Mouse (Mus musculus) liver, adult (tissue): Measurements from ENCODE around the gene Zmynd8.

Experiments
- GATA4 ChIP-seq: IDR thresholded peaks from 2 replicates; pipeline ENCODE4 v1.6.1; 2014; ENCODE audit warnings: mild to moderate bottlenecking, low read length; ENCODE audit not compliant: insufficient replicate concordance

Gene Zmynd8

DNA sequence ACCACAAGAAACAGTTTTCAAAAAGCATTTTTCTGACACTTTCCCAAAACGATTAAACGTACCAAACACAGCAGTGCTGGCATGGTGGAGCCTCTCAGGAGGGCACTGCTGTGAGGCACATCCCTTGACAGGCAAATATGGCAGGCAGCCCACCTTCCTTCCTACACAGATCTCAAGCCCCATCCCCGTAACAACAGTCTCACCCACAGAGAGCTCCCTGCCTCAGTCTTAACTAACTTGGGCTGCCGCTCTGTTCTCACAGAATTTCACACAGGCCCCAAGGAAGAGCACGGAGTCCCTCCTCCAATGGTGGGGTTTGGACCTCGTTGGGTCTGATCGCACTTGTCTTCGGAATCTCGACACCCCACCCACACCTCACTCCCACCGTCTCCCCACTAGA is 56.6 kb downstream of the Zmynd8 start:
- TF ChIP-seq GATA4, result no peak

DNA sequence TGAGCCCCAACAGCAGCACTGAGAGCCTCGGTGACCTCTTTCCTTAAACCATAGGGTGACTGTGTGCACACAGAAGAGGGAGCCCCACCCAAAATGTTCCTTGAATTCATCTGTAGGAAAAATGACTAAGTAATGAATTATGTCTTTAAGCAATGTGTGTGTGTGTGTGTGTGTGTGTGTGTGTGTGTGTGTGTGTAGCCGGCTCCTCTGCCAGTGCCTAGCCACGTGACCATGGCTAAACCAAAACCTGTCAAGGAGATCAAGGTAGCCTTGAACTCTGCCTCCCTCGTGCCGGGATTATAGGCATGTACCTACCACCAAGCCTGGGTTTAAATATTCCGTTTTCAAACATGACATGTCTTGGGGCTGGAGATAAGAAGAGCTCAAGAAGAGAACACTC is 57.0 kb downstream of the Zmynd8 start:
- no peak for TF ChIP-seq GATA4

DNA sequence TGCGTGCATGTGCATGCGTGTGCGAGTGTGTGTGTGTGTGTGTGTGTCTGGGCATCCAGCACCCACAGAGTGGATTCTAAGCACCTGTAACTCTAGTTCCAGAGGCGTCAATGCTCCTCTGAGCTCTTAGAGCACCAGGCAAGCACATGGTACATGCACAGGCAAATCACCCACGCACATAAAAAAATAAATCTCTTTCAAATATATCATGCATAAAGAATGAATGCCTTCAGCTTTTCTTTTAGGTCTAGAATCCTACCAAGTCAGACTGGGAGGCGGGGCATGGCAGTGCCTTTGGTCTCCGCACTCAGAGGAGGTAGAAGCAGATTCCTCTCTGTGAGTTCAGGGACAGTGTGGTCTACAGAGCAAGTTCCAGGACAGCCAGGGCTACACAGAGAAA is 58.0 kb downstream of the Zmynd8 start:
- TF ChIP-seq GATA4, result no peak

DNA sequence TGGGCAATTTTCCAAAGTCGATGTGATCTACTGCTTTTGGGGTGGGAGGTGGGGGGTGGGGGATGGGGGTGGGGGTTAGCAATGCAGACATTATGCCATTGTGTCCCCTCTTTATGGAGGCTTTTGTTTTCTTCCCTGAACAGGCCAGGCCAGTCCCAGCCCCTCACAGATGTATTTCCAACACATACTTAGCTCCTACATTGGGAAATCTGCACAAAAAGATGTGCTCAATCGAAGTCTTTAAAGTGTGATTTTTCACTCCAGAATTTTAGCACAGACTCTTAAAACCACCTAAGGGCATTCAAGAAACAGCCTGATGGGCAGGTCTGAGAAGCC is 59.5 kb downstream of the Zmynd8 start:
- no peak for TF ChIP-seq GATA4

DNA sequence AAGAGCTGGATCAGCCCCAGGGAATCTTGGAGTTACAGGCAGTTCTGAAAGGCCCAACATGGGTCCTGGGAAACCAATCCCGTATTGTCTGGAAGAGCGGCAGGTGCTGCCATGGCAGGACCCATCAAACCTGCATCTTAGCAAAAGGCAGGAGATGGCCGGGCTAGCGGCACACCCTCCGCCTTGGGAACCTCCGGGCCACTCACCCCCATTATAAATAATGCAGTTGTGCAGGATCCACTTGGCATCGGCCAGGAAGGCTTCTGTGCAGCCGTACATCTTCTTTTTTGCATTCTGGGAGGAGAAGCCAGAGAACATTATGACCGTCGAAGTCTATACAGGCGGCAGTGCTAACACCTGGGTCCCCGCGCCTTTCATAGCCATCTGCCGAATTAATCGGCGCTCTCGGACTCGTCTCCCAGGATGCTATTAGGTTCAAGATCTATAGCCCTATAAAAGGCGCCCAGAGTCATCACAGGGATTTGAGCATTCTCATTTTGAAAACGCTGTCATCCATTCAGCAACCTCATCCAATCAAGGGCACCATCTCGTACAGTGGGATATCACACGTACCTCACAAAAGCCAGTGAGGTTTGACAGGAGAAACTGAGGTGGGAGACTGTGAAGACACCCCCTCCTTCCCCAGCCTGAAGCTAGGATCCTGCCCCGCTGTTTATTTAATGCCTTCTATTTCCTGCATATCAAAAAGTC is 60.1 kb downstream of the Zmynd8 start:
- TF ChIP-seq GATA4, result no peak

DNA sequence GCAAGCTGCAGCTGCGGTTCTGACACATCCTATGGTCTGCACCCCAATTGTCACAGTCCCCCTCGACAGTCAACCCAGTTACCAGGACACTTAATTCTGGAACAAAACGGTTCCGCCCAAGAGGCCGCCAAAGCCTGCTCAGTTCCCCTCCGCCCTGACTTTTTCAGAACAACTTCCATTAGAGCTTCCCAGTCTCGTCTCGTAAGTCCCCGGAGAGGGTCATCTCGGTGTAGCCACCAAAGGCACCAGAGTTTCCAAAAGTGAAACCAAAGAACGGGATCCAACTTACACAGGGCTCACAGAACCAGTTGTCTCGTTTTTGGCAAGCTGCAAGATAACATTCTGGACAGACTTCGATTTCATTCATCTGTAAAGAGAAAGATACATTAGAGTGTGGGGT is 64.2 kb downstream of the Zmynd8 start:
- no peak for TF ChIP-seq GATA4

DNA sequence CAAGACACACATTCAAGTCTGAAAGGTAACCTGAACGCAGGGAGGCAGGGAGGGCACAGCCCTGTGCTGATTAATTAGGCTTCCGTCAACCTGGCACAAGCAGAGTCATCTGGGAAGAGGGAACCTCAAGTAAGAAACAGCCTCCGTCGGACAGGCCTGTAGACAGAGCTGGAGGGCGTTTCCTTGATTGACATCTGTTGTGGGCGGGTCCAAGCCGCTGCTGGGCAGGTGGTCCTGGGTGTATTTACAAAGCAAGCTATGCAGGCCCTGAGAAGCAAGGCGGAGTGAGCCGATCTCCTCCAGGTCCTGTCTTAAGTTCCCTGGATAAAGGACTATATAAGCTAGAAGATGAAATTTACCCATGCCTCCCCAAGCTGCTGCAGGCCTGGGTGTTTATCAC is 65.3 kb downstream of the Zmynd8 start:
- no peak for TF ChIP-seq GATA4

DNA sequence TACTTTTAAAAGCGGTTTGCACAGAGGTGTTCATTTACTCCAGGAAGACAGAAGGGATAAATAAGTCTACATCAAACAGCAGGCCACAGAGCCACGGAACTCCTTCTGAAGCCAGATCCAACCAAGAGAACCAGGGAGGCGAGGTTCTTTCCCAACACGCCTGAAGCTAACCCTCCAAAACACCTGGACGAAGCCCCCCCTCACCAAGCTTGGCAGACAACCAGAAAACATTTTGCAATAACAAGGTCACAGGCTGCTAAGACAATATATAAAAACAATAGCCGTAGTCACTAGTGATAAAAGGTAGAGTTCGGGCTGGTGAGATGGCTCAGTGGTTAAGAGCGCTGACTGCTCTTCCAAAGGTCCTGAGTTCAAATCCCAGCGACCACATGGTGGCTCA is 66.1 kb downstream of the Zmynd8 start:
- no peak for TF ChIP-seq GATA4

DNA sequence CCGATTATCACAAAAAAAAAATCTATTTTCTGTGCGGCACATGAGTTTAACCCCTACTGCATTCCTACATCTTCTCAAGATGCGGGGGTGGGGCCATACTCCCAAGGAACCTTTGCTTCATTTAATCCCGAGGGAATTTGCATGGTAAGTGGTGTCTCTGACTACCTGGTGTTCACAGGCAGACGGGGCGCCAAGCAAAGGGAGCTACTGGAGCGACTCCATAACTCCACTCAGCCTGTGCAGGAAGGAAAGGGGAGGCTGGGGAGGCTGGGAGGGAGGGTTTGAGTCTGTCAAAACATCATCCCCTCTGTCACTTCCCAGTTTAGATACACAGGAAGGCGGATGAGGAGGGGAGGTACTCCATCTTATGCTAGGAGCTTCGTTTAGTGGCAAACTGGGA is 66.5 kb downstream of the Zmynd8 start:
- no peak for TF ChIP-seq GATA4

DNA sequence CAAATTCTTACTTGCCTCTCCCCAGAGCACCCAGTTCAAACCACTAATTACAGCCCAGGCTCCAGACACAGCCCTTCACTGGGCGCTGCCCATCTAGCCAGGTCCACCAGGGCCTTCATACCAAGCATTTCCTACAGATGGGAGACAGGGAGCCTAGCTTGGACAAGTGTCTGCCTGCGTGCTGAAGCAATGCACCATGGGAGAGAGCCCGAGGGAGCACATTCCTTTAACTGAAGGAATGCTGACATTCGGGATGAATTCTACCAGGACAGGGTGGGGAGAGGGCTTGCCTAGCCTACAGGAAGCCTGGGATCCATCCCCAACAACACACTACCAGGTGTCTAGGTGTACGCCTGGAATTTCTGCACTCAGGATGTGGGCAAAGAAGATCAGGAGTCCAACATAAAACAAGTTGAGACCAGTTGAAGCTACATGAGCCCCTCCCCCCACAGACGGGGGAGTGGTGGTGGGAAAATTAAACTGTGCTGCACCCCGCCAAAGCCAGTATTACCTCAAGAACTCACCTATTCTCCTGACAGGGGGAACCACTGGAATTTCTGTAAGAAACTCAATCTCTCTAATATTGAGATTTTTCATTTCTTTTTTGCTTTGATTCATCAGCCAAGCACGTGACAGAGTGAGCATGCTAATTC is 67.1 kb downstream of the Zmynd8 start:
- TF ChIP-seq GATA4, result no peak

DNA sequence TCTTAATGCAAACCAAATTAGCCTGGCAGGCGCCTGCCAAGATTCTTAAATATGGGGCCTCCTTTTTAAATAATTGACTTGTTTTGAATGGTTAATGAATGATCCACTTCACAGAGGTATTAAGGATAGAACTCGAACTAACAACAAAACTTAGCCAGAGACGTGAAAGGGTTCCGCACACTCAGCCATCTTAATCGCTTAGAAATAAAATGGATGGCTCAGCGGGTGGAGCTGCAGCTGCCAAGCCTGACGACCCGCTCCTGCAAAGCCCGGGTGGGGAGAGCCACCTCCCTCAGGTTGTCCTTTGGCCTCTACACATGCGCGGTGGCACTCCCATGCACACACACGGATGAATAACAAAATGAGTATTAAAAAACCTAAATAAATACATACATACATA is 70.0 kb downstream of the Zmynd8 start:
- TF ChIP-seq GATA4, result no peak

DNA sequence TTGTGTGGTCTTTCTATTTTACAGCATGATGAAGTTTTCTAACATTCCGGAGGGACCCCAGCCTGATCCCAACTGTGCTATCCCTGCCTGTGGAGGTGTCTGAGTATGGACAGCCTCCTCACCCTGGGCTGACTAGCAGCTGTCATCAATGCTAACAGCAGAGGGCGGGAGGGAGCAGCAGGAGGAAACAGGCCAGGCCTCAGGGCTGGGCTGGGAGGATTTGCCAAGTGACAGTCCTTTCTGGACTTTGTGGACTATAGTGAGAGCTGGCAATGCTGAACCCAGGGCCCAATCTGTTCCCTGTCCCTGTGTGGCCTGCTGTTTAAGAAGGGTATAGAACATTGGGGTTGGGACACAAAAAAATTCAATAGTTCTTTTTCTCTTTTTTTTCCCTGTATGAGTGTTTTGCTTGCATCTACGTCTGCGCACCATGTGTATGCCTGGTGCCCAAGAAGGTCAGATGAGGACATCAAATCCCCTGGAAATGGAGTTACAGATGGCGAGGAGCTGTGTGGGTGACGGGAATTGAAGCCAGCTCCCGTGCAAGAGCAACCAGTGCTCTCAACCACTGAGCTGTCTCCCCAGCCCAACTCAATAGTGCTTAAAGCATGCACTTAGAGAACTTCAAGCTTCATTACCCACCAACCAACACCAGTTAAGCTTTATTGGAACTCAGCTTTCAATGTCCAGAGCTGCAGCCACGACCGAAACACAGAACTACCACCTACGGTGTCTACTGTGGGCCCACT is 72.7 kb downstream of the Zmynd8 start:
- no peak for TF ChIP-seq GATA4

DNA sequence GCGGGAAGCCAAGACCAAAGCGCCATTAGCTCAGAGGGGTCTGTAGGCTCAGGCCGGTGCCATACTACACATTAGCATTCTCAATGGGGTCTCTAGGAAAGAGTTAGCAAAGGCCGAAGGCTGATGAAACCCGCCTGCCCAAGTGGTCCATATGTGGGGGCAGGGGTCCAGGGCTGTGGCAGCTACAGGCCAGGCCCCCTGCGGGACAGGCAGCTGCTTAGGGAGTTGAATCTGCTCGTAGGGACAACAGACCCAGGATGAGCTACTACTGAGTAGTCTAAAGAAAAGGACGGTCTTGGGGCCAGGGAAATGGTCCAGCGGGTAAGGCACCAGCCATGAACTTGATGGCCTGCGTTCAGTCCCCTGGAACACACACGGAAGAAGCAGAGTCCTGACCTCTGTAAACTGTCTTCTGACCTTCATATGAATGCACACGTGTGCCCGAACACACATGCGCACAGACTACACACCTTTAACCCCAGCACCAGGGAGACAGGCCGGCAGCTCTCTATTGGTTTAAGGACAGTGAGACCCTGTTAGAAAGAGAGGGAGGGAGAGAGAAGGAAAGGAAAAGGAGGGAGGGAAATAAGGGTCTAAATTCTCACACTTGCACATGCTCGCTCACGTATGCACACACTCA is 73.4 kb downstream of the Zmynd8 start:
- no peak for TF ChIP-seq GATA4

DNA sequence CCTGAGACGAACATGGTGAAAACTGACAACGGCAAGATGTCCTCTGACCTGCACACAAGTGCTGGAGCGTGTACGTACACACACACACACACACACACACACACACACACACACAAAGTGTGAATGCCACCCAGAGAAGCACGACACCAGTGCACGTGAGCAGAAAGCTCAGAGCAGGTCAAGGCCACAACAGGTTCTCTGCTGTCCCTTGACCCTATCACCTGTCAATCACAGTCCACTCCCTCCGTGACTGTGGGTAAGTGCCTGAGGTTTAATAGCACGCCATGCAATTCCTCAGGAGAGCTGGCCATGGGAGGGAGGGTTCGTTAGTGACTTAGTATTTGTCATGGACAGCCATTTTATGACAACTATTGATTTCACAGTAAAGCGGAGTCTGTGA is 74.0 kb downstream of the Zmynd8 start:
- no peak for TF ChIP-seq GATA4

DNA sequence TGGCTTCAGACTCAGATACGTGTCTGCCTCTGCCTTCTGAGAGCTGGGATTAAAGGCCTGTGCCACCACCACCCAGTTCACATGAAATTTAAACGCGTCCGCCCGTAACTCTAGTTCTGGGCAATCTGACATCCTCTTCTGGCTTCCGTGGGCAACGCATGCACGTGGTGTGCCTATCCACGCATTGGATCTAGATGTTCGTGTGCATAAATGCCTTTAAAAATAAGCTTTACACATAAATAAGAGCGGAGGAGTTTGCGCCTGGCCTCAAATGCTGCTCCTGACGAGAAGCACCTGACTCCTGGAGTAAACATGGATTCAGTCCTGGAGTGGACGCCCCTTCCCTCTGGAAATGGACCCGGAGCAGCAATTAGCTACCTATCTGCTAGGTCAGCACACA is 76.3 kb downstream of the Zmynd8 start:
- no peak for TF ChIP-seq GATA4

DNA sequence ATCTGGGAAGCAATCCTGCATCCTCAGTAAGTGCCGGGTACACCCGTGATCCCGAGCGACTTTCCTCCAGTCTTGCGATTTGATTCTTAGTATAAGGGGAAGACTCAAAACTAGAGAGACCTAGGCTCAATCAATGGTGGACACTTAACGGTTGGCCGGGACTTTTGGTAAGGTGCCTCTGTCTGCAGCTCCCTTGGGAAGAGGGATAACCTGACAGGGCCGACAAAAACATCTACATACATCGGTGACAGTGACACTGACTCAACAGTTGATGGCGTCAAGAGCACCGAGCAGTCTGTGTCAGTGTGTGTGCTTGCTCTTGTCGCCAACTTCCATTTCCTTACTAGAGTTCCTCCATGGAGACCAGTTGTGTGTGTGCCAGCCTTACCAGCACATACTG is 77.1 kb downstream of the Zmynd8 start:
- no peak for TF ChIP-seq GATA4
